Mouse (Mus musculus): ENCODE measurements around the gene Tcerg1l. TPM values are rescaled to one million over a fixed set of nuclear protein-coding genes. Genes with fewer than 3 reads are reported as not detected.

The Tcerg1l gene
- polyA plus RNA-seq, 2 experiments = 1.2 TPM

DNA sequence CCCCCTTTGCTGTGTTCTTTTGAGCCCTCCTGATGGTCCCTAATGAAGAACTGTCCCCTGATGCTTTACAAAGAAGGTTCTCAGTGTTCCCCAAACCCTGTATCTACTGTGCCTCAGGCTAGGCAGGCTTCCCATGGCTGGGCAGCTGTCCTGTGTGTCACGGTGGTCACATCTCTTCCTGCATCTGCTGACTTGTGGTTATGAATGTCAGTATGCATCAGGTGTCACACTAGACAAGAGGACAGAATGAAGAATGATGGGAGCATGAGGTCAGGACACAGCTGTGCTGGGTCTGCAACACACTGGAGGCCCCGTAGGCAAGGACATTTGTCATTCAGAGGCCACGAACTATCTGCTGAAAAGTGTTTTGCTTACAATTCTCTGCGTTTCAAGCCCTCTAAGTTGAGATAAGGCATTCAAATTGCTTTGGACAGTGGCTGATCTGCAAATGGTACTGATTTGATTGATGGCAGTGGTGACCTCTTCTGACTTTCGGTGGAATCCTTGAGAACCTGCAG lies 159.8 kb downstream of the Tcerg1l start:
- Histone ChIP-seq H3K4me2 (replicated peaks; ENCODE audit: low read depth, low read length, severe bottlenecking) (no peak overlapping the region), H3K4me3 (replicated peaks; ENCODE audit: low read length) (no peak overlapping the region), H3K27me3 (ENCODE audit: control insufficient read depth, insufficient read depth, low read length) (no peaks in the 10 kb centered on the region), H3K27ac (replicated peaks; ENCODE audit: low read depth, low read length) (no peak overlapping the region), H3K4me1 (ENCODE audit: control insufficient read depth, insufficient read depth, low read length) (no peaks in the 10 kb centered on the region), H3K9ac (ENCODE audit: low read depth, low read length, severe bottlenecking) (no peak overlapping the region), H3K9me3 (ENCODE audit: control insufficient read depth, low read length) (no peaks in the 10 kb centered on the region), H3K36me3 (ENCODE audit: control insufficient read depth, insufficient read depth, low read length) (no peaks in the 10 kb centered on the region)
- WGBS = 42% methylated on average over 5 of the region's 5 CpGs
- TF ChIP-seq POLR2A (IDR thresholded peaks at IDR 0.05; ENCODE audit: borderline replicate concordance, extremely low read depth, insufficient read depth, insufficient read length) = no peak
- DNase-seq (ENCODE audit: low spot score) = no peak
- ATAC-seq (ENCODE audit: low FRiP score, low read depth) = no peak

DNA sequence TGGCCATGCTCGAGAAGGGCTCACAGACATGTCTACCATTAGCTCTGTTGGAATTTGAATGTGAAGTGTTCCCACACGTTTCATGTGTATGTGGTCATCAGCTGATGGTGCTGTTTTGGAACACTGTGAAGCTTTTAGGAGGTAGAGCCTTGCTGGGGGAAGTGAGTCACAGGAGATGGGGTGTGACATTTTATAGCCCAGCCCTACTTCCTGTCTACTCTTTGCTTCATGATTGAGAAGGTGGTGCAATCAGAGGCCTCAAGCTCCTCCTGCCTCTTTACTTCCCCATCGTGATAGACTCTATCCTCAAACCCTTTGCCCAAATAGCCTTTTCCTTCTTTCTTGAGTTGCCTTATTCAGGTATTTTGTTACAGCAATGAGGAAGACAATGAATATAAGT lies 173.3 kb downstream of the Tcerg1l start:
- 79% methylated on average over 3 of the region's 3 CpGs for WGBS
- Histone ChIP-seq H3K9ac (ENCODE audit: low read depth, low read length, severe bottlenecking) (no peak overlapping the region), H3K27ac (replicated peaks; ENCODE audit: low read depth, low read length) (no peak overlapping the region), H3K27me3 (ENCODE audit: control insufficient read depth, insufficient read depth, low read length) (no peaks in the 10 kb centered on the region), H3K9me3 (ENCODE audit: control insufficient read depth, low read length) (no peaks in the 10 kb centered on the region), H3K4me1 (ENCODE audit: control insufficient read depth, insufficient read depth, low read length) (peaks cover 7% of the 10 kb centered on the region; the same call in 1 of the 2 replicates), H3K36me3 (ENCODE audit: control insufficient read depth, insufficient read depth, low read length) (no peaks in the 10 kb centered on the region), H3K4me2 (replicated peaks; ENCODE audit: low read depth, low read length, severe bottlenecking) (no peak overlapping the region), H3K4me3 (replicated peaks; ENCODE audit: low read length) (no peak overlapping the region)
- ATAC-seq (ENCODE audit: low FRiP score, low read depth) (no peak), DNase-seq (ENCODE audit: low spot score) (no peak)
- no peak for TF ChIP-seq POLR2A (IDR thresholded peaks at IDR 0.05; ENCODE audit: borderline replicate concordance, extremely low read depth, insufficient read depth, insufficient read length)

- peaks cover 7% of the 10 kb centered on the region; the same call in 1 of the 2 replicates for H3K4me1 ChIP-seq (ENCODE audit: control insufficient read depth, insufficient read depth, low read length)
- no peak overlapping the region for H3K9ac ChIP-seq (ENCODE audit: low read depth, low read length, severe bottlenecking)
- no peaks in the 10 kb centered on the region for H3K36me3 ChIP-seq (ENCODE audit: control insufficient read depth, insufficient read depth, low read length)
- 45% methylated on average over 4 of the region's 4 CpGs for WGBS
- H3K4me2 ChIP-seq (replicated peaks; ENCODE audit: low read depth, low read length, severe bottlenecking) = no peak overlapping the region
- H3K9me3 ChIP-seq (ENCODE audit: control insufficient read depth, low read length) = no peaks in the 10 kb centered on the region
- no peak overlapping the region for H3K27ac ChIP-seq (replicated peaks; ENCODE audit: low read depth, low read length)
- no peak overlapping the region for H3K4me3 ChIP-seq (replicated peaks; ENCODE audit: low read length)
- no peak for ATAC-seq (ENCODE audit: low FRiP score, low read depth)
- no peak for DNase-seq (ENCODE audit: low spot score)
- H3K27me3 ChIP-seq (ENCODE audit: control insufficient read depth, insufficient read depth, low read length) = no peaks in the 10 kb centered on the region
- TF ChIP-seq POLR2A (IDR thresholded peaks at IDR 0.05; ENCODE audit: borderline replicate concordance, extremely low read depth, insufficient read depth, insufficient read length) = no peak
These were observed 174.6 kb downstream of the Tcerg1l start for GRCm38 (mm10) chr7:138222951-138223350.

DNA sequence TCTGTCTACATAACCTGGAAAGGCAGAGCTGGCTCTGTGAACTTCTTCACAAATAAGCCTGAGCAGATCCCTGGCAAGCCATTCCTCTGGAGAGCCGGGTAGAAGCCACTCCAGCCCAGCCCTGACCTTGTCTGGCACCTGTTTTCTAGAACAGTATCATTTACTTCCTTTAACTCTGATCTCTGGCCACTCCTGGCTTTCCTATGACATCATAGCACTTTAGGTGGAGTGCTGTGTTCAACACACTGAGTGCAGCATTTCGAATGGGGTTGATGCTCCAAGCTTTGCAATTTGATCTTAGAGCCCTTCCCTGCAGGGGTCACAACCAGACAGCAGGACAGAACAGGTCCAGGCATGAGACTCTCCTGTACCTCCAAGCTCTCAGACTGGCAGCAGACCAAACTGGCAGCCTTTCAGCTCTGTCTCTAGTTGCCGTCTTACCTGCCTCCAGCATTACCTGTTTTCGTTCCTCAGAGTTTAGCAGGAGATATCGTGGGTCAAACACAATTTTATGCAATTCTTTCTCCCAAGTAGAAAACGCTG lies 179.9 kb downstream of the Tcerg1l start:
- Histone ChIP-seq H3K4me2 (replicated peaks; ENCODE audit: low read depth, low read length, severe bottlenecking) (no peak overlapping the region), H3K4me1 (ENCODE audit: control insufficient read depth, insufficient read depth, low read length) (no peaks in the 10 kb centered on the region; the same call in 1 of the 2 replicates), H3K4me3 (replicated peaks; ENCODE audit: low read length) (no peak overlapping the region), H3K9me3 (ENCODE audit: control insufficient read depth, low read length) (no peaks in the 10 kb centered on the region), H3K27ac (replicated peaks; ENCODE audit: low read depth, low read length) (no peak overlapping the region), H3K36me3 (ENCODE audit: control insufficient read depth, insufficient read depth, low read length) (no peaks in the 10 kb centered on the region), H3K27me3 (ENCODE audit: control insufficient read depth, insufficient read depth, low read length) (no peaks in the 10 kb centered on the region), H3K9ac (ENCODE audit: low read depth, low read length, severe bottlenecking) (no peak overlapping the region)
- WGBS = 57% methylated on average over 6 of the region's 6 CpGs
- ATAC-seq (ENCODE audit: low FRiP score, low read depth) (no peak; the same call in 1 of the 2 replicates), DNase-seq (ENCODE audit: low spot score) (no peak)
- no peak for TF ChIP-seq POLR2A (IDR thresholded peaks at IDR 0.05; ENCODE audit: borderline replicate concordance, extremely low read depth, insufficient read depth, insufficient read length)

- Histone ChIP-seq H3K27me3 (ENCODE audit: control insufficient read depth, insufficient read depth, low read length) (no peaks in the 10 kb centered on the region), H3K9me3 (ENCODE audit: control insufficient read depth, low read length) (no peaks in the 10 kb centered on the region), H3K4me3 (replicated peaks; ENCODE audit: low read length) (no peak overlapping the region), H3K4me2 (replicated peaks; ENCODE audit: low read depth, low read length, severe bottlenecking) (no peak overlapping the region), H3K36me3 (ENCODE audit: control insufficient read depth, insufficient read depth, low read length) (no peaks in the 10 kb centered on the region), H3K27ac (replicated peaks; ENCODE audit: low read depth, low read length) (no peak overlapping the region), H3K4me1 (ENCODE audit: control insufficient read depth, insufficient read depth, low read length) (no peaks in the 10 kb centered on the region; the same call in 1 of the 2 replicates), H3K9ac (ENCODE audit: low read depth, low read length, severe bottlenecking) (no peak overlapping the region)
- WGBS = 29% methylated on average over 15 of the region's 15 CpGs
- no peak for TF ChIP-seq POLR2A (IDR thresholded peaks at IDR 0.05; ENCODE audit: borderline replicate concordance, extremely low read depth, insufficient read depth, insufficient read length)
- ATAC-seq (ENCODE audit: low FRiP score, low read depth) (no peak), DNase-seq (ENCODE audit: low spot score) (no peak)
These were observed 182.2 kb downstream of the Tcerg1l start for GRCm38 (mm10) chr7:138215177-138215830.
